ENCODE assay signal across 26 mouse cellular contexts in genomic region chr14:103392391-103392790, GRCm38 (mm10). TPM values are rescaled to one million over a fixed set of nuclear protein-coding genes. Genes with fewer than 3 reads are reported as not detected.
DNase-seq lines count a peak whose midpoint lies in the region; ATAC-seq and TF ChIP-seq lines count a peak whose summit lies in the region.
"Had no signal": no experiment of that assay in that cellular context is flagged by ENCODE, and none has a peak within 500 bp of the region (broad histone marks: within the 10 kb centered on the region; RNA-seq: fewer than 3 reads in every experiment).

No protein-coding gene starts in this region.

- peak; percentile 81 for ATAC-seq in granulocyte monocyte progenitor cell, adult 5-6 weeks (replicated peaks; ENCODE audit: poor library complexity, severe bottlenecking)
- peak; percentile 81 for ATAC-seq in megakaryocyte, adult 5-6 weeks (ENCODE audit: poor library complexity, severe bottlenecking)
- ATAC-seq in midbrain, postnatal 0 days (ENCODE audit: low FRiP score), result no peak
- ATAC-seq: activated CD4-positive, CD25-positive, alpha-beta regulatory T cell, adult 4 months; CD4-positive, CD25-positive, alpha-beta regulatory T cell, adult 4 months; forebrain, embryonic 13.5 days; forebrain, embryonic 15.5 days; forebrain, postnatal 0 days; Patski had no signal

- peaks cover 8% of the 10 kb centered on the region; the same call in 1 of the 2 replicates for H3K4me1 ChIP-seq in bone marrow macrophage, adult 2 months (ENCODE audit: control insufficient read depth, insufficient read depth, low read length)
- no peaks in the 10 kb centered on the region for H3K4me1 ChIP-seq in lung, adult 2 months (ENCODE audit: control insufficient read depth, insufficient read depth, low read length)
- H3K4me1 ChIP-seq in midbrain, postnatal 0 days (ENCODE audit: insufficient read depth, low read length), result no peaks in the 10 kb centered on the region
- H3K4me1 ChIP-seq in kidney, adult 2 months (ENCODE audit: control insufficient read depth, insufficient read depth, low read length), result no peaks in the 10 kb centered on the region
- H3K4me1 ChIP-seq: embryonic facial prominence, embryonic 10.5 days; embryonic facial prominence, embryonic 12.5 days; forebrain, embryonic 13.5 days; forebrain, embryonic 15.5 days had no signal

- no peak overlapping the region for H3K4me3 ChIP-seq in bone marrow macrophage, adult 2 months (ENCODE audit: insufficient read depth, low read length)
- H3K4me3 ChIP-seq in lung, adult 2 months (replicated peaks; ENCODE audit: extremely low read depth, low read depth, low read length), result no peak overlapping the region
- no peak overlapping the region for H3K4me3 ChIP-seq in midbrain, postnatal 0 days (ENCODE audit: low read depth, low read length)
- H3K4me3 ChIP-seq in kidney, adult 2 months (ENCODE audit: insufficient read depth, low read depth, low read length), result no peak overlapping the region
- H3K4me3 ChIP-seq: embryonic facial prominence, embryonic 10.5 days; embryonic facial prominence, embryonic 12.5 days; forebrain, embryonic 13.5 days; forebrain, embryonic 15.5 days had no signal

- no peak overlapping the region for H3K4me2 ChIP-seq in midbrain, postnatal 0 days (ENCODE audit: low read depth, low read length, poor library complexity, severe bottlenecking)
- H3K4me2 ChIP-seq: embryonic facial prominence, embryonic 12.5 days; forebrain, embryonic 13.5 days; forebrain, embryonic 15.5 days had no signal

- 54% methylated on average over 7 of the region's 7 CpGs for WGBS in lung, adult 2 months
- 69% methylated on average over 7 of the region's 7 CpGs for WGBS in midbrain, postnatal 0 days
- WGBS in kidney, adult 2 months, result 75% methylated on average over 7 of the region's 7 CpGs

- TF ChIP-seq POLR2A in bone marrow macrophage, adult 2 months (IDR thresholded peaks at IDR 0.05; ENCODE audit: borderline replicate concordance, low read depth, low read length), result no peak
- no peak for TF ChIP-seq POLR2A in lung, adult 2 months (IDR thresholded peaks at IDR 0.05; ENCODE audit: borderline replicate concordance, extremely low read depth, low read depth, low read length)
- TF ChIP-seq POLR2A in kidney, adult 2 months (IDR thresholded peaks at IDR 0.05; ENCODE audit: low read depth, low read length), result no peak

- DNase-seq in splenic B cell, adult 2 months (ENCODE audit: low read depth, low spot score), result peak; percentile 16
- DNase-seq in lung, adult 2 months, result no peak
- DNase-seq in midbrain, postnatal 0 days (ENCODE audit: low spot score), result no peak
- no peak for DNase-seq in kidney, adult 2 months
- no peak for DNase-seq in right cerebral cortex, postnatal 10 days (ENCODE audit: low spot score in 2 of 2)
- DNase-seq: adrenal gland, adult 8-10 months; adrenal gland, postnatal 14 days; adrenal gland, postnatal 36 days; B cell, adult 2 months; cerebellum, adult 11 months; cerebellum, adult 8-10 months; cerebellum, adult 9-11 months; cerebellum, postnatal 36 days; forebrain, postnatal 0 days had no signal

- no peak for TF ChIP-seq CTCF in bone marrow macrophage, adult 2 months (IDR thresholded peaks at IDR 0.05; ENCODE audit: low read depth, low read length)
- TF ChIP-seq CTCF in lung, adult 2 months (IDR thresholded peaks at IDR 0.05; ENCODE audit: insufficient read depth, low read length), result no peak
- no peak for TF ChIP-seq CTCF in midbrain, postnatal 0 days (IDR thresholded peaks at IDR 0.05)
- no peak for TF ChIP-seq CTCF in kidney, adult 2 months (conservative IDR thresholded peaks at IDR 0.05; ENCODE audit: insufficient read depth, insufficient read length, low read depth, low read length)

- no peaks in the 10 kb centered on the region for H3K9me3 ChIP-seq in midbrain, postnatal 0 days (ENCODE audit: low read length)
- H3K9me3 ChIP-seq: embryonic facial prominence, embryonic 10.5 days; embryonic facial prominence, embryonic 12.5 days; forebrain, embryonic 13.5 days; forebrain, embryonic 15.5 days; G1E had no signal

- no peaks in the 10 kb centered on the region for H3K27me3 ChIP-seq in splenic B cell, adult 2 months (ENCODE audit: control insufficient read depth, insufficient read depth, low read length, poor library complexity, severe bottlenecking)
- H3K27me3 ChIP-seq in midbrain, postnatal 0 days (ENCODE audit: insufficient read depth, low read length), result no peaks in the 10 kb centered on the region
- no peaks in the 10 kb centered on the region for H3K27me3 ChIP-seq in kidney, adult 2 months (replicated peaks; ENCODE audit: control insufficient read depth, insufficient read depth, low read length)
- H3K27me3 ChIP-seq: CH12.LX; embryonic facial prominence, embryonic 12.5 days; forebrain, embryonic 13.5 days; forebrain, embryonic 15.5 days had no signal

- H3K9ac ChIP-seq in midbrain, postnatal 0 days (replicated peaks; ENCODE audit: low read length, poor library complexity, severe bottlenecking), result no peak overlapping the region
- H3K9ac ChIP-seq: embryonic facial prominence, embryonic 12.5 days; forebrain, embryonic 13.5 days; forebrain, embryonic 15.5 days; forebrain, postnatal 0 days had no signal

- peak overlapping the region; percentile 22; the same call in 1 of the 2 replicates for H3K27ac ChIP-seq in bone marrow macrophage, adult 2 months (ENCODE audit: insufficient read depth, low read depth, low read length)
- H3K27ac ChIP-seq in midbrain, postnatal 0 days (ENCODE audit: low read depth, low read length), result no peak overlapping the region
- H3K27ac ChIP-seq in kidney, adult 2 months (ENCODE audit: insufficient read depth, low read depth, low read length), result no peak overlapping the region
- H3K27ac ChIP-seq: embryonic facial prominence, embryonic 10.5 days; embryonic facial prominence, embryonic 12.5 days; forebrain, embryonic 13.5 days; forebrain, embryonic 15.5 days had no signal

- no peaks in the 10 kb centered on the region for H3K36me3 ChIP-seq in splenic B cell, adult 2 months (ENCODE audit: control insufficient read depth, insufficient read depth, low read length, poor library complexity, severe bottlenecking)
- no peaks in the 10 kb centered on the region for H3K36me3 ChIP-seq in midbrain, postnatal 0 days (ENCODE audit: insufficient read depth, low read length)
- no peaks in the 10 kb centered on the region for H3K36me3 ChIP-seq in kidney, adult 2 months (ENCODE audit: control insufficient read depth, insufficient read depth, low read length)
- H3K36me3 ChIP-seq: embryonic facial prominence, embryonic 10.5 days; embryonic facial prominence, embryonic 12.5 days; forebrain, embryonic 15.5 days; G1E had no signal

RNA-seq across cellular contexts. Expression of gene Mycbp2, which starts 45.8 kb away (rescaled TPM):
- polyA plus RNA-seq in bone marrow macrophage, adult 2 months (2012; ENCODE audit: insufficient read depth, insufficient read length, missing spikeins), result 52.4 and 56.8 TPM in 2 replicates
- 65.3 and 70.9 TPM in 2 replicates for total RNA-seq in granulocyte monocyte progenitor cell, adult 5-6 weeks (2014; fragmentation: Nextera tagmentation)
- total RNA-seq in granulocyte monocyte progenitor cell, adult 5-6 weeks (2017), result 51.7 and 54.5 TPM in 2 replicates
- 71.3 and 72.2 TPM in 2 replicates for total RNA-seq in megakaryocyte, adult 5-6 weeks (2015)
- total RNA-seq in megakaryocyte, adult 5-6 weeks (2017), result 56.4 and 61.7 TPM in 2 replicates
- 14.3 and 21.3 TPM in 2 replicates for polyA plus RNA-seq in lung, adult 2 months (2012; rRNA removed)
- total RNA-seq in midbrain, postnatal 0 days (2014; rRNA removed), result 110 and 140 TPM in 2 replicates
- polyA plus RNA-seq in midbrain, postnatal 0 days (2015; fragmentation: Nextera tagmentation; extraction: Ambion mirVana), result 52.7 and 64.2 TPM in 2 replicates
- polyA plus RNA-seq in kidney, adult 2 months (2012; rRNA removed), result 15.3 and 17.8 TPM in 2 replicates
